Mouse (Mus musculus) gastrocnemius, postnatal 4 days (tissue): ENCODE measurements at regions not wholly inside any gene's neighbourhood (a gene's known extent, or its start where the extent isn't known, plus 50 kb on each side); places are given as distances from the start of the nearest gene placed in this dataset.

Source experiments
- DNase-seq, 2 experiments: peaks; one replicate each; pipeline ENCODE4 v3.0.0; 2021 to 2022; ENCODE audit warnings: low spot score in 2 of 2, mixed read lengths in 2 of 2

GRCm38 (mm10) chr4:131364671-131365252 lies 420.6 kb downstream of the Matn1 start:
- DNase-seq = peak in 1 of 2 experiments; percentile 30

DNA sequence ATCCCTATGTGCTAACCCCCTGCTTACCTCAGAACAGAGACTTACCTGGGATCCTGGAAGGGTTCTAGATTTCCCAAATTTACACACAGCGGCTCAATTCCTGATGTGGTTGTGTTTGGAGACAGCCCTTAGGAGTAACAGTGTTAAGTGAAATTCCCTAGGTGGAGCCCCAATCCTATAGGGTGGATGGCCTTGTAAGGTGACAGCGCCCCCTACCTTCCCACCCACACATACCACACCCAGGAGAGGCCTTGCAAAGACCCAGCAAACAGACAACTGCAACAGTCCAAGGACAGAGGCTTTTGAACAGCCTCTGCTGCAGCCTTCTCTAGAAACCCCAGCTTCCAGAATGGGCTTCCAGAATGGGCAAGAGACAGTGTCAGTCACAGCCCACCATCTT lies 421.8 kb downstream of the Matn1 start:
- DNase-seq = no peak

DNA sequence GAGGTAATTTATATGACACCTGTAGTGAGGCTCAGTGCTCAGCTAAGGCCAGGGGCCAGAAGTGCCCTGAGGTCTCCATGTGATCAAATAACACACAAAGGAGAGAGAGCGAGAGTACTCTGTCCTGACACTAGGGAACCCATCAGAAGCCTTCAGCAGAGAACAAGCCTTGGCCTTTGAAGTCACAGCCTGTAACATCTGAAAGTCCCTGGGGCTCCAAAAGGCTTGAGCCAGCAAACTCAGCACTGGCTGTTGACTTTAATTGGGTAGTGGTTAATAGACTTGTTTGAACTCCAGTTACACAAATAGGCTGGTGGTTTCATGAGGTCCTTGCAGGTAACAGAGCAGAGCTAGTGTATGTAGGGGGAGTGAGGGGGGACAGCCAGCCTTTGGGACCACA lies 422.5 kb downstream of the Matn1 start:
- no peak for DNase-seq

- no peak for DNase-seq
Observed at GRCm38 (mm10) chr4:131372517-131372916, 428.3 kb downstream of the Matn1 start.

- DNase-seq = no peak
Observed at GRCm38 (mm10) chr4:131373172-131373571, 429.0 kb downstream of the Matn1 start.

GRCm38 (mm10) chr4:131374527-131375290 lies 430.5 kb downstream of the Matn1 start:
- no peak for DNase-seq

DNA sequence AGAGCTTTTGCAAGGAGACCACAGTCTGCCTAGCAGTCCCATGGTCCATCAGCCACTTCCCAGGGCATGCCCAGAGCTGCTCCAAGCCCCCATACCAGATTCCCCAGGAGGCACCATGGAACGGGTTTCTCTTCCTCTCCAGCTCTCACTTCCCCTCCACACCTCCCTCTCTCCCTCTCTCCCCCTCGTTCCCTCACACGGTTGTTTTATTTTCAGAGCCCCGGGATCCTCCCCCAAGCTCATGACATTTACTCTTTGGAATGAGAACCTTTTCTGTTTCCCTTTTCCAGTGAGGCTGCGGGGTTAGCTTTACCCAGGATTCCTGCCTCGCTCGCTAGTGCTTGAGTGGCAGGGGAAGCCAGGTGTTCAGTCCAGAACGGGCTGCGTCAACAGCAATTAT lies 436.9 kb downstream of the Matn1 start:
- no peak for DNase-seq

GRCm38 (mm10) chr4:131381529-131381928 lies 437.3 kb downstream of the Matn1 start:
- DNase-seq = no peak

DNA sequence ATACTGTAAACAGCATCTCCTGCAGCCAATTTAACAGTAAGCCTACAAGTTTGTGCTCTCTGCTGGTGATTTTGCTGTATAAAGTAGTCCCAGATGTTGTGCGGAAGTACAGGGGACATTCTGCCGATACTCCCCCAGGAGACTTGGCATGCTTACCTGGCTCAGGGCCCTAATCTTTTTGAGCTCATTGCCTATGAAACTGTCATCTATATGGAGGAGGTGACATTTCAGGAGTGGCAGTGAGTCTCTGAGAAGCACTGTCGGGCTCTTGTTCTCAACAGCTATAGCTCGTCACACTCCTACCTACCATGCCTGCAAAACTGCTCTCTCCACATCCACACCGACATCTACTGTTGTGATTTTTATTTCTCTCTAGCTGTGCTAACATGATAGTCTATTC lies 439.7 kb downstream of the Matn1 start:
- no peak for DNase-seq

DNA sequence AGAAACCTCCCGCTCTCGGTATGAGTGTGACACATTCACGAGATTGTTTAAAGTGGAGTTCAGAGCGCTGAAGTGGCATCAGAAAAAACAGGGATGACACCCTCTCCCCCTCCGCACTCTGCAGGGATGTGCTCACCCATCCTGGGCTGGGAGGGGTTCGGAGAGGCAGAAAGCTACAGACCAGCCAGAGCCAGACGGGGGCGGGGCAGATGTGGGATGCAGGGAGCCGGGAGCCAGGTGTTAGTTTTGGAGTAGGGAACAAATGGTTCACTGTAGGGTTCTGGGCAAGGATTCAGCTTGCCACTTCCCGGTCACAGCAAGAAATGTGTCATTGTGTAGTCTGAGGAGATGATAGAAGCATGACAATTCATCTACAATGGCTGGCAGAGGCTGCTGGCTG lies 442.8 kb downstream of the Matn1 start:
- DNase-seq = no peak

GRCm38 (mm10) chr4:131391119-131391923 lies 446.8 kb downstream of the Ptpru start:
- DNase-seq = no peak

- DNase-seq = no peak
Observed at GRCm38 (mm10) chr4:131391924-131392297, 446.2 kb downstream of the Ptpru start.

GRCm38 (mm10) chr4:131392478-131392877 lies 445.6 kb downstream of the Ptpru start:
- no peak for DNase-seq

GRCm38 (mm10) chr4:131396226-131396840 lies 441.8 kb downstream of the Ptpru start:
- DNase-seq = no peak

GRCm38 (mm10) chr4:131397161-131397560 lies 440.9 kb downstream of the Ptpru start:
- DNase-seq = no peak

- peak in 1 of 2 experiments; percentile 23 for DNase-seq
Observed at GRCm38 (mm10) chr4:131400756-131401155, 437.3 kb downstream of the Ptpru start.

DNA sequence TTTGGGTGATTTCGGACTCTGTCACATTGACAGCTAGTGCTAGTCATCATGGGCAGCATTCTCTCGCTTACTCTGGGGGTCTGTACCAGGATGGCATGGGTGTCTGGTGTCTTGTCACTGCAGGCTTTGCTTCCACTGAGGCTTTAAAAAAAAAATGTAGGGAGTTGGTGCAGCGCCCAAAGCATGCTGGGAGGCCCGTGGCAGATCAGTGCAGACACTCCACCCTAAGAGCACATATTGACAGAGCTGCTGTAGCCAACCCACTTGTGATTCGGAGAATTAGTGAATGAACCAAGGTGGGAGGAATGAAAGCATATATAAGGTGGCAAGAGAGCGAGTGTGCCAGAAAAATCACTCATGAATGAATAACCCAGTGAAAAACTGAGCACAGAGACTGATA lies 436.8 kb downstream of the Ptpru start:
- DNase-seq = no peak

GRCm38 (mm10) chr4:131405376-131406017 lies 432.6 kb downstream of the Ptpru start:
- no peak for DNase-seq

DNA sequence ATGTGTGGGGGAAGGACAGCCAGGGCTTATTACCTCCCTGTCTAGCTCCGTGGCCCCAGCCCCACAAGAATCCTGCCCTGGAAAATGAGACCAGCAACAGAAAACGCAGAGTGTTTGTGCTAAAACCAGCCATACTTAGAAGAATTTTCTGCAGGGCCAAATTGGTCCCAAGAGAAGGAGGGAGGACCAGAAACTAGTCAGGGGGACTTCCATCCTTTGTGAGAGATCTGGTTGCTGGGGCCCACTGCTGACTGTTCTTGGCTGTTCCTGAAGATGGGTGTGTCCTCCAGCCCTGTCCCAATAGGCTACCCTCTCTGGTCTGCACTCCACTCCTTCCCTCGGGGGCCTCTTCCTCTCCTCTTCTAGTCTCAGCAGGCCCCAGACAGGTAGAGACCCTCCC lies 430.6 kb downstream of the Ptpru start:
- no peak for DNase-seq

DNA sequence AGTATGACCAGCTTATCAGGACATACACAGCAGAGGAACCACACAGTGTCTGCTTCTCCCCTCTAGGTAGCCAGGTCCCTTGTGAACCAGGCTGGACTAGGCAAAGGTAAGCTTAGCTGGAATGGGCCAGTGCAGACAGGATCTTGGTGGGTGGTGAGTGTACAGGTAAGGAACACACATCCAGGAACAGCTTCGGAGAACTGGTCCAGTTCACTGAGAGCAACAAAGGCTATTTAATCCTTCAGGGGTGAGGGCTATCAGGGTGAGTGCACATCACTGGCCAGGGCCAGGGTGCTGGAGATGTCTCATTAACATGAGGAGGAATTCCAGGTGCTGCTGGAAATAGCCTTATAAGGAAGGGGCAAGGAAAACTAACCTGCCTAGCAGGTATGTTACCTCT lies 429.4 kb downstream of the Ptpru start:
- DNase-seq = no peak

GRCm38 (mm10) chr4:131409805-131410204 lies 428.3 kb downstream of the Ptpru start:
- peak in 1 of 2 experiments; percentile 44 for DNase-seq
